Mouse (Mus musculus) kidney, postnatal 0 days (tissue): ENCODE results near the gene Ntm. TPM values are rescaled to one million over a fixed set of nuclear protein-coding genes. Genes with fewer than 3 reads are reported as not detected.

Experiments used
- ATAC-seq: fragments of 200-750 bp; cut with Nextera tagmentation; replicated peaks from 2 replicates; pipeline ENCODE4 v1.8.0; 2017; ENCODE audit warnings: low read depth, moderate number of reproducible peaks, moderate TSS enrichment, moderate library complexity; ENCODE audit not compliant: low FRiP score
- DNase-seq: peaks from one replicate; pipeline ENCODE4 v3.0.0-alpha.2; 2016; ENCODE audit warnings: low spot score
- H3K27ac ChIP-seq: fragments of 300-500 bp; sonication (generic); 2 replicates; pipeline ENCODE4 v1.5.1; 2014; ENCODE audit warnings: mild to moderate bottlenecking
- H3K27me3 ChIP-seq: fragments of 300-500 bp; sonication (generic); 2 replicates; pipeline ENCODE4 v1.6.1; 2014; ENCODE audit warnings: low read length, mixed read lengths; ENCODE audit not compliant: insufficient read depth
- H3K36me3 ChIP-seq: fragments of 300-500 bp; sonication (generic); 2 replicates; pipeline ENCODE4 v1.6.1; 2014; ENCODE audit warnings: low read length, mixed read lengths; ENCODE audit not compliant: insufficient read depth
- H3K4me1 ChIP-seq: fragments of 300-500 bp; sonication (generic); replicated peaks from 2 replicates; pipeline ENCODE4 v1.6.1; 2014; ENCODE audit warnings: antibody characterized with exemption, low read length, mixed read lengths; ENCODE audit not compliant: insufficient read depth
- H3K4me2 ChIP-seq: fragments of 300-500 bp; sonication (generic); 2 replicates; pipeline ENCODE4 v1.6.1; 2014; ENCODE audit warnings: mild to moderate bottlenecking, low read length, moderate library complexity, mixed read lengths
- H3K4me3 ChIP-seq: fragments of 300-500 bp; sonication (generic); replicated peaks from 2 replicates; pipeline ENCODE4 v1.5.1; 2014; ENCODE audit warnings: low read depth, low read length
- H3K9ac ChIP-seq: fragments of 300-500 bp; sonication (generic); 2 replicates; pipeline ENCODE4 v1.6.1; 2014; ENCODE audit warnings: low read depth, low read length
- H3K9me3 ChIP-seq: fragments of 300-500 bp; sonication (generic); replicated peaks from 2 replicates; pipeline ENCODE4 v1.6.1; 2016; ENCODE audit warnings: low read length, inconsistent platforms, mixed read lengths
- CTCF ChIP-seq: IDR thresholded peaks from 2 replicates; pipeline ENCODE4 v1.5.1; 2016; ENCODE audit warnings: antibody characterized with exemption, low read depth, mild to moderate bottlenecking, moderate library complexity
- WGBS: fragments of 180-500 bp; shearing (Covaris S2); extraction: QIAGEN DNeasy Blood & Tissue Kit; methylation state at CpG from one replicate; pipeline ENCODE4 v1.1.7; 2014; 5-methylcytosine and 5-hydroxymethylcytosine counted together
- polyA plus RNA-seq: library from polyadenylated mRNA; unstranded; fragments of >200 nt; fragmentation: Nextera tagmentation; extraction: Ambion mirVana; gene quantifications from 2 replicates; pipeline ENCODE4 v1.2.1, GENCODE M21; 2015

Gene Ntm
- polyA plus RNA-seq, 1 experiment from 2014 or later, result 20.6 TPM

DNA sequence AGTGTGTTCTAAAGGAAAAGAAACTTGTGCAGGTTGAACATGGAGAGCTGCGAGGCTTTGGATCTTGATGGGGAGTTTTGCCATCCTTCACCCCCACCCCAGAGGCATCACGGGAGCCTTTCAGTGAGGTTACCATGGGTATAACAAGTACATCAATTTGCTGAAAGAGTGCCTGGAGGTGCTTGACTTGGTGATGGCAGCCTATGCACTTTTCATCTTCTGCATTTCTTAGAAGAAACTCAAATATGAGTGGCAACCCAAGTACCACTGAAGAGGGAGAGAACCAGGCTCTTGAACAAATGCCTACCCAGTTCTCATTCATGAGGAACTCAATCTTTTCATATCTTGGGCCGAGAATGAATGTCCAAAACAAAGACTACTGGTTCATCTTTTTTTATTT is 186.0 kb downstream of the Ntm start:
- Histone ChIP-seq H3K9me3 (no peaks in the 10 kb centered on the region), H3K27me3 (no peaks in the 10 kb centered on the region), H3K4me1 (no peaks in the 10 kb centered on the region), H3K9ac (no peak overlapping the region), H3K36me3 (no peaks in the 10 kb centered on the region), H3K27ac (no peak overlapping the region), H3K4me2 (no peak overlapping the region), H3K4me3 (no peak overlapping the region)
- ATAC-seq (no peak), DNase-seq (no peak)
- no peak for TF ChIP-seq CTCF
- WGBS, result 89% methylated on average over 3 of the region's 3 CpGs

DNA sequence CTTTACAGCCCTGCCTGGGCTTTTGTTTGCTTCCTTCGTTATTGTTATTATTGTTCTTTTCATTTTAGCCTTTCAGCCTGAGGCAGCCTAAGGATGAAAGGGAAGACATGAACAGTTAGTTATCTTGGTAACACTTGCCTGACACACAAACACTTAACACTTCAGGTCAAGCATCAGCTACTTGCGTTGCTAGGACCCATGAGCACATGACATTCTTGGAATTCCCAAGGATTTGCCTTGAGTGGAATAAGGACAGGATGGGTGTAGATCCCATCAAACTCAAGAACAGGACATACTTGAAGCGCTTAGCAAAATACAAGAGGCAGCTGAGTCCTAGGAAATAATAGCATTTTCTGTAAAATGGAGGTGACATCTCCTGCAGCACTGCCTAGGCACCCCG is 186.4 kb downstream of the Ntm start:
- Histone ChIP-seq H3K9ac (no peak overlapping the region), H3K9me3 (no peaks in the 10 kb centered on the region), H3K4me2 (no peak overlapping the region), H3K4me3 (no peak overlapping the region), H3K36me3 (no peaks in the 10 kb centered on the region), H3K27me3 (no peaks in the 10 kb centered on the region), H3K4me1 (no peaks in the 10 kb centered on the region), H3K27ac (no peak overlapping the region)
- DNase-seq (no peak), ATAC-seq (no peak)
- no peak for TF ChIP-seq CTCF
- 82% methylated on average over 4 of the region's 4 CpGs for WGBS

DNA sequence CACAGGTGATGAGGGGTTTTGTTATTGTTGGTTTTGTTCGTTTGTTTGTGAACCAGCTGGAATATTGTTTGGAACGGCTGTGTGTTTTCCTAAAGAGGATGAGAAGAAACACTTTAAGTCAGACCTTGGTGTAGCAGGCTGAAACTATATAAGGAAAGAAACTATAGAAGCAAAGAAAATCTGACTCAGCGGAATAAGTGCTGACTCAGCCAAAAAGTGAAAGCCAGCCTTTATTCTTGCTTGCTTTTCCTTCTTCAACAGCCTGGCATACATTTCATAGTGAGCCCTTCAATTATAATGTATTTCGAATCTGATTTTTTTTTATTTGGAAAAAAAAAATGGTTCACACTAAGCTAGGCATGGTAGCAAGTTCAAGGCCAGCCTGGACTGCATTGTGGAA is 186.9 kb downstream of the Ntm start:
- TF ChIP-seq CTCF, result no peak

DNA sequence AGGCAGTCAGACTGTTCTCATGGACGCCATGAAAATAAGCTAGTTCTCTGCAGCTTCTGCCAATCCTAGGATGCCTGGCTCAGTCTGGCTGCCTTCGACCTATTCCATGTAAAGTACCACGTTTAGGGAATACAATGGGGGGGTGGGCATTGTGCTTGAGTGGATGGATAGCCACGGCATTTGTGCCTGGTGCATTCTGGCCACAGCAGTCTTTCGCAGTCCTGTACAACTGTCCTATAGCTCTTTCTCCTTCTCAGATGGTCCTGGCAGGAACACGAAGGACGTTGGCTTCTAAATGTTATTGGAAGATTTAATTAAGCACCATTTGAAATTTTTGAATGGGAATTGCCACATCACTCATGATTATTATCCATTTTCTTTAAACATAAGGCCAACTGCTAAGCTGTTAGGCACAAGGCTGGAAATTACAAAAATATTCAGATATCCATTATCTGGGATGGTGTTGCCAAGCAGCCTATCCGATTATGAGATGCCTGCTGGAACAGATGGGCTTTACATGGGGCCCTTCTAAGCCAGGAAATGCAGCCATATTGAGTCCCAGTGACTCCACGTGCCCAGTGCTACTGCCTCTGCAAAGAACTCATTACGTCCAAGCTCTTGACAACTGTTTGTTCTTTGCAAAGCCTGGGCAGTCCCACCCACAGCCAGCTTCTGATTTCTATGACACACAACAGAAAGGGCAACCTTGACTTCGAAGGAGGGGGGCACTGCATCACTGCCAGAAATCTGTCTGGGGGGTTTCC is 190.1 kb downstream of the Ntm start:
- H3K27me3 ChIP-seq, result no peaks in the 10 kb centered on the region
- no peak for TF ChIP-seq CTCF
- DNase-seq (no peak), ATAC-seq (no peak)
- no peaks in the 10 kb centered on the region for H3K4me1 ChIP-seq
- no peak overlapping the region for H3K9ac ChIP-seq
- H3K4me3 ChIP-seq, result no peak overlapping the region
- H3K27ac ChIP-seq, result no peak overlapping the region
- H3K9me3 ChIP-seq, result no peaks in the 10 kb centered on the region
- H3K4me2 ChIP-seq, result no peak overlapping the region
- no peaks in the 10 kb centered on the region for H3K36me3 ChIP-seq
- 80% methylated on average over 11 of the region's 11 CpGs for WGBS

More for the DNA sequence above, 186.9 kb downstream of the Ntm start:
- H3K9me3 ChIP-seq, result no peaks in the 10 kb centered on the region
- no peaks in the 10 kb centered on the region for H3K27me3 ChIP-seq
- WGBS, result 89% methylated on average over 4 of the region's 4 CpGs
- H3K4me1 ChIP-seq, result no peaks in the 10 kb centered on the region
- H3K27ac ChIP-seq, result no peak overlapping the region
- H3K4me2 ChIP-seq, result no peak overlapping the region
- no peak overlapping the region for H3K4me3 ChIP-seq
- ATAC-seq, result no peak
- H3K9ac ChIP-seq, result no peak overlapping the region
- H3K36me3 ChIP-seq, result no peaks in the 10 kb centered on the region
- no peak for DNase-seq

DNA sequence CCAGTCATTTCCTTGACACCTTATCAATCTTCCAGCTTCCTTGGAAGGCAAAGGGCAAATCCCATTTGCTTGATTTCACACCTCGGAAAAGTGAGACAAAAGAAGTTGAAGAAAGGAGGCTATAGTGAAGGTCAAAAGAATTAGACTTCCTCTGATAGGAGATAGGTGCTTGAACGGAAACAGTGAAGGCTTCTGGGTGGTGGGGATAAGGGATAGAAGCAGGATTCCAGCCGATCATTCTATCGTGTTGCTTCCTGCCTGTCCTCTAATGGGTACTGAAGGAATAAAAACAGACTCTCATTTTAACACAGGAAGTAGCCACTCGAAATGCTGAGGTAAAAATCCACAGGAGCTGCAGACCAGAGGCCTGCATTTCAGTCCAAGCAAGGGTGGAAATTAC is 191.1 kb downstream of the Ntm start:
- Histone ChIP-seq H3K27me3 (no peaks in the 10 kb centered on the region), H3K4me1 (no peaks in the 10 kb centered on the region), H3K4me2 (no peak overlapping the region), H3K9me3 (no peaks in the 10 kb centered on the region), H3K36me3 (no peaks in the 10 kb centered on the region), H3K4me3 (no peak overlapping the region), H3K27ac (no peak overlapping the region), H3K9ac (no peak overlapping the region)
- WGBS, result 24% methylated on average over 5 of the region's 5 CpGs
- DNase-seq (no peak), ATAC-seq (no peak)
- no peak for TF ChIP-seq CTCF

DNA sequence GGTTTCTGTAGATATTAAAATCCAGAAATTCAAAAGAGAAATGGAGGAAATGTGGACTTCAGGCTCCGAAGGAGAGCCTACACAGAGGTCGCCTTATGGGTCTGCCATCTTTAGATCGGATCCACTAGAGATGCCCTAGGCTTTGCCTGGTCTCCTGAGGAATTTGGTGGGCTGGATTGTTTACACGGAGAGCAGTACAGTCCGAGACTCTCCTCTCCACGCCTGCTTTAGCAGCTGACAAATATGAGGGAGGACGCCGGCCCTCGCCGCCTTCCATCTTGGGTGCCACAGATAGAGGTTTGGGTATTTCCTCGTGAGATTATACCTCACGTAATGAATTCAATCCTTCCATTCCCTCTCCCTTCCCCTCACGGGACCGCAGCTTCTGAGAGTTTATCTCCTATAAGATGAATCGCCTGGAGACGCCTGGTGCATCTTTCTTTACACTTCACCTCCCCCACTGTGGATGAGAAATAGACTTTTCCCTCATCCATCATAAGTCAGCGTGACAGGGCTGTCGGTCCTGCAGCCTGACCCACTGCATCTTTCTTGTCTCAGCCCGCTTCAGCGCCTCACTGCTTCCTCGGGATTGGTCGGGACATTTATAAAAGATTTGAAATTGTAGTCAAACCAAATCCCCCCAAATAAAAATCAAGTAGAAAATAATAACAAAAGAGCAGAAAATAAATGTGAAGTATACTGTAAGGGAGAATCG is 191.7 kb downstream of the Ntm start:
- H3K36me3 ChIP-seq, result no peaks in the 10 kb centered on the region
- peak overlapping the region; percentile 8 for H3K4me2 ChIP-seq
- no peak overlapping the region for H3K9ac ChIP-seq
- no peak overlapping the region for H3K27ac ChIP-seq
- H3K4me3 ChIP-seq, result no peak overlapping the region
- TF ChIP-seq CTCF, result no peak
- WGBS, result 45% methylated on average over 23 of the region's 23 CpGs
- ATAC-seq (0 out of 2 replicates have a peak, but pooled peaks have one; percentile 46), DNase-seq (peak; percentile 26)
- H3K27me3 ChIP-seq, result no peaks in the 10 kb centered on the region
- H3K4me1 ChIP-seq, result no peaks in the 10 kb centered on the region
- no peaks in the 10 kb centered on the region for H3K9me3 ChIP-seq
